Mouse (Mus musculus): ENCODE results near the gene Bcan.

Gene Bcan

DNA sequence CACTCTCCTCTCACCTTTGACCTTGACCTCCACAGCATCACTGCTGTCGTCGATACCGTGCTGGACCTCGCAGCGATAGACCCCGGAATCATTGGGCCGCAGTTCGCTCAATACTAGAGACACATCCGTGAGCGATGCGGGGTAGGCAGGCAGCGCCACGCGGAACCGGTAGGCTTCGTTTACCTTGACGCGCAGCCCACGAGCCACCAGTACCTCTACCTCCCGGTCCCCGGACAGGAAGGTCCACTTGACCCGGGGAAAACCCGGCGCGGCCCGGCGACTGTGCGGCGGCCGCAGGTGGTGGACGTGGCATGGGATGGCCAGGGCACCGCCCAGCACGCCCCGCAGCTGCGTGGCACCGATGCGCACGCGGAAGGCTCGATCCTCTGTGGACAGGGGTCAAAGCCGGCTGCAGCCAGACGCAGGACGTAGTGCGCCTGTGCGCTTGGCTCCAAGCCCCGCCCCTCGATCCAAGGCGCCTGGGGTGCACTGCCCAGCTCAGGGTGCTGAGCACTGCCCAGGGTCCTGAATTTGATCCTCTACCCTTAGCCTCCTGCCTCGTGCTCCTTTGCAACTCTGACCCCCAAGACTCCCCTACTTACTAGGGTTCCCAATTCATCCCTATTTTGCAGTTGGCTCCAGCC, 2.9 kb downstream of the Bcan start:
- DNase-seq (ENCODE audit: extremely low read depth, low read depth): no peak

DNA sequence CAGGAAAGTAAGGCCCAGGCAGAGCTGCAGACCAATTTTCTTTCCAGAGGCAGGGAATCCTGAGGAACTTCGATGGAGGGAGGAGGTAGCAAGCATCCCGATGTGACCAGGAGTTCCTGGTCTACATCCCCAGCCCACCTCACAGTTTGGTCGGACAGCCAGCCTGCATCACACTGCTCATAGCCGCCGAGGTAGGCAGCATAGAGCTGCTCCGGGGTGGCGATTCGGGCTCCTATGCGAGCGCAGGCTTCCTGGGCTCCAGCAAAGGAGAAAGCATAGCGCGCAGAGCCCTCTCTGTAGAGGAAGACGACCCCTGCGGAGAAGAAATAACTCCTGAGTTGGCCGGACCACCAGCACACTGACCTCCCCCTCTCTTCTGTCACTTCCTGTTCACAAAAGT, 3.6 kb downstream of the Bcan start:
- no peak for DNase-seq (ENCODE audit: extremely low read depth, low read depth)

DNA sequence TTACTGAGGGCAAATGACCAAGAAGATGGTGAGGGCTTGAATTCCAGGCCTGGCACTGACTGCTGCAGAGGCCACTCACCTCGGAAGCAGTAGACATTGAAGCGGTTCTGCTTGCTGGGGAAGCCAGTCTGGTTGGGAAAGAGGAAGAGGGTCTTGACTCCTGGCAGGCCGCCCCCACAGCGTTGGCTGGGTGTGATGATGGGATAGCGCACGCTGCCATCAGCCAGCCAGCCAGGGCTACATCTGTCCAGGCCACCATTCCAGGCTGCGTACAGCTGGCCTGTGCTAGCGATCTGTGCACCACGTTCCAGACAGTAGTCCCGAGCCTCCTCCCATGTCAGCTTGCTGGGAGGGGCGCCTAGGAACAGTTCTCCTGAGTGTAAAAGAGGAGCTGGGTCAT, 4.7 kb downstream of the Bcan start:
- DNase-seq (ENCODE audit: extremely low read depth, low read depth): no peak

DNA sequence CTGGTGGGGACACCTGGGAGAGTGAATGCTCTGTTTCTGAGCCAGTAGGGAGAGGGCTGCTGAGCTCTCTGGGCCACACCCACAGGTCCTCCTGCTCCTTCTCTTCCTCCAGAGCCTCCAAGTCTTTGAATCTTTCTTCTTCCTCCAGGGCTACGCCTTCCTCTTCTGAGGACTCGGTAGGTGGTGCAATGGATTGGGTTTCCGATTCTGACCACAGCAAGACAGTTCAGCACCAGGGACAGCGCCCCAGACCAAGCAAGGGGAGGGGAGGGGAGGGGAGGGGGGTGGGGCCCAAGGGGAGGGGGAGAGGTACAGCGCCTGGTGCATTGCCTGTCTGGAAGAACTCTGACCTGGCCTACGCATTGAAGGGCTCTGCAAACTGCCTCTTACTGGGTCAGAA, 6.6 kb downstream of the Bcan start:
- peak; percentile 35 for DNase-seq (ENCODE audit: extremely low read depth, low read depth)

DNA sequence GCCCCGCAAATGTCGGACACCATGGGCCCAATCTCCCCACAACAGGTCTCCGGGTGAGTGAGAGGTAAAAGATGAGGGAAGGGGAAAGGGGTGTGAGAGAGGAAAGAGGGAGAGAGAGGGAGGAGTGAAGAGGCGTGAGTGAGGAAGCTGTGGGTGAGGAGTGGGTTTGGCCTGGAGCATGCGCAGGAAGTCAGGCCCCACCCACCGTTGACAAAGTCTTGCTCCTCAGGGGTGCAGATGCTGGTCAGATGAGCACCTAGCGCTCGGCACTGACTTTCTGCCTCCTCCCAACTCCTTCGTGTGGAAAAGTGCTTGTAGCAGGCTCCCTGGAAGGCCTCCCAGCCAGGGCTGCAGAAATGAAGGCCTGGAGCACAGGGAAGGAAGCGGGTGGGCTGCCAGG, 10.1 kb downstream of the Bcan start:
- DNase-seq (ENCODE audit: extremely low read depth, low read depth): no peak

DNA sequence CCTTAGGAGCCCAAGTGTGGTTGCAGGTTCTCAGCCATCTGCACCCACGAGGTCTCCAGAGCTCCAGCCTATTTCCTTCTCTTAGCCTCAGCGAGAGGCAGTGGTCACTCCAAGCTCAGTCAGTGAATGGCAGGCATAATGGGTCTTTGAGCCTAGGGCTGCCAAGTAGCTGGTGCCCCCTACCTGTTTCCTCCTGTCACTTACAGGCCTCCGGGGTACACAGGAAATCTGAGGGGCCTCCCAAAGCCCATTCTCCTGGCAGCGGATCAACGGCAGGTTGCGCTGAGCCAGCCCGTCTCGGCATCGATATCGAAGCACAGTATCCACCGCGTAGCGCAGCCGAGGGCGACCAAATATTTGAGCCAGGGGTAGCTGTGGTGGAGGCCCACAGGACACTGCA, 12.0 kb downstream of the Bcan start:
- DNase-seq (ENCODE audit: extremely low read depth, low read depth): no peak

DNA sequence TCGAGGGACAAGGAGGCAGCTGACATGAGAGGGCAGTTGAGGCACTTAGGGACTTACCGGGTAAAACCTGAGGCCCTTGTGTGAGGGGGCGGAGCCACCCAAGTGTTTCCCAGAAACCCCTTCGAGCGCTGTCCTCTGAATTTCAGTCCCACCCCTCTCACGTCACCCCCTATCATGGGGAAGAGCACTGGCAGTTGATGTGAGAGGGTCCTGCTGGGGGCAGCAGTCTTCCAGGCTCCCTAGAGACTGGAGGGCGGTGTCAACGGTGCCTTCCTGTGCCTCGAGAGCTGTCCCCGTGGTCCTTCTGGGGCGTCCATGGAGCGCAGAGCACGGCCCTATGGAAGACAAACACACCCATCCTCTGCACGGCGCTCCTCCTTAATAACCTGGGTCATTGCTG, 12.4 kb downstream of the Bcan start:
- DNase-seq (ENCODE audit: extremely low read depth, low read depth): peak; percentile 94

DNA sequence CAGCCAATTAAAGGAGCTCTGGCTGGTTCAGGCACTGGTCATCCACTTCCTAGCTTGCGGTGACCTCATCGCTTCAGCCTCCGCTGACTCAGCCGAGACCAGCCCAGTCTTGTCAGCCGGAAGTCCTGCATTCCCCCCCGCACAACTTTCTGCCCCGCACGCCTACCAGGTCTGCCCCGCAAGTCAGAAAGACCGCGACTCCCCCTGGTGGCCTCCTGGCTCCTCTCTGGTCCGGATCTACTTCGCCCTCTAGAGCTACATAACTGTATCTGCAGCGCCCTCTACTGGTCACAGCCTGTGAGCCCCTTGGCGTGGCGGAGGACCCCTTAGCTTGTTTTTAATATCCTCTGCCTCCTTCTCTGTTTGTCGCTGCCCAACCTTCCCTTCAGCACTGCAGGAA, 13.2 kb downstream of the Bcan start:
- DNase-seq (ENCODE audit: extremely low read depth, low read depth): peak; percentile 94

DNA sequence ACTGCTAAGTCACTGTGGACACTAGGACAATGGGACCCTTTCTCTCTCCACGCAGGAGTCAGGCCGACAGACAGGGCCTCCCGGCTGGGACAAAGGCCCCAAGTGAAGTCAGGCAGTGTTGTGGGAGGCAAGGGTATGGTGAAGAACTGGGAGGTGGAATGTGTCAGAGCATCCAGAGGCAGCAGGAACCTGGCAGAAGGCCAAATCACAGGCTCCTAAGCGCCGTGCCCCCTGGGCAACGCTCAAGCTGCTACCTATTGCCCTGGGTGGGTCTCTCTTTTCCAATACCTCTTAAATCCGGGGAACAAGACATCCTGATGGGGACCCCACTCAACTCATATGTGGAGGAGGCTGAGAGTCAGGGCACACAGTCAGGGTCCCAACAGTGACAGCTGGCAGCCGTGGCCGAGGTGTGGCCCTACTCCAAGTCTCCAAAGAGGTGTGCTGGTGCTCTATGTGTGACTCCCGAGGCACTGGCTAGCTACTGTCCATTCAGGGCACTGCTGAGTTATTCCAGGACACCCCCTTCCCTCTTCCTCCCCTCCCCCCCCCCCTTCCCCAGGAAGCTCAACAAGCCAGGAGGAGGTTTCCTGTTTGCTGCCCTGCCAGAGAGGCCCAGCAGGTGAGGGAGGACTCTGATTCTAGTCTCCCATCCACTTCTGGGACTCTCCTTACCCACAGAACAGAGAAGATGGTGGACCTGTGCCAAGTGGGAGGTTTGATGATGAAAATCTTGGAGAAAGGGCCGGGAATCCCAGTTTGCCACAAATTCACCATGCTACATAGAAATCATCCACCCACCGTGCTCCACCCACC, 14.3 kb downstream of the Bcan start:
- DNase-seq (ENCODE audit: extremely low read depth, low read depth): no peak

DNA sequence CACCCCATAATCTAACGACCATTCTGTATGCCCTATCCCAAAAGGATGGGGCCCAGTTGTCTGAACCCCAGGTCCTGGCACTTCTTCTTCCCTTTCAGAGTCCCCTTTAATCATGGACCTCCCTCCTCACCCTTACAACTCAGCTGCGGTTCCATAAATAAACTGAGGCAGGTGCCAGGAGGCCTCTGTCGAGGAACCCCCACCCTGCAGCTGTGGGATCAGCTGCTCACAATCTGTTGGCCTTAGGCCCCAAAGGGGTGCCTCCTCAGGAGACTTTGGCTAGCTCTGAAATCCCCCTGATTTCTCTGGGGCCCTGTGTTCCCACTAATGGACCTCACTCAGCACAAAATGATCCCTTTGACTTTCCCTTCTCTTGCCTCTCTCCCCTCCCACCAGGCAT, 15.9 kb downstream of the Bcan start:
- no peak for DNase-seq (ENCODE audit: extremely low read depth, low read depth)

DNA sequence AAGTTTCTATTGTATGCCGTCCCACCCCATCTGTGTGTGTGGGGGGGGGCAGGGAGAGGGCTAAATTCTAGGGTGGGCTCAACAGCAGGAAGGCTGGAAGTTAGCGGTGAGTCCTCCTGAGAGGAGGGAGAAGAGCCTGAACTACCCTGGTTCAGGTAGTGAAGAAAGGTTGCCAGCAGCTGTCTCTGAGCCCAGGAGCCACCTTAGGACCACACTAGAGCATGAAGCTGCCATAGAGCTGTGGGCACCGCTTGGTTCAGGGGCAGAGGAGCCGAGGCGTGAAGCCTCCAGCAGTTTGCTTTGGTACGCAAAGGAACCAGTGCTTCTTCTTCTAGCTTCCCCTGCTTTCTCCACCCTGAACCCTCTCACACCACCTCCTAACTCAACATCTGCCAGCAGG, 16.4 kb downstream of the Bcan start:
- no peak for DNase-seq (ENCODE audit: extremely low read depth, low read depth)

DNA sequence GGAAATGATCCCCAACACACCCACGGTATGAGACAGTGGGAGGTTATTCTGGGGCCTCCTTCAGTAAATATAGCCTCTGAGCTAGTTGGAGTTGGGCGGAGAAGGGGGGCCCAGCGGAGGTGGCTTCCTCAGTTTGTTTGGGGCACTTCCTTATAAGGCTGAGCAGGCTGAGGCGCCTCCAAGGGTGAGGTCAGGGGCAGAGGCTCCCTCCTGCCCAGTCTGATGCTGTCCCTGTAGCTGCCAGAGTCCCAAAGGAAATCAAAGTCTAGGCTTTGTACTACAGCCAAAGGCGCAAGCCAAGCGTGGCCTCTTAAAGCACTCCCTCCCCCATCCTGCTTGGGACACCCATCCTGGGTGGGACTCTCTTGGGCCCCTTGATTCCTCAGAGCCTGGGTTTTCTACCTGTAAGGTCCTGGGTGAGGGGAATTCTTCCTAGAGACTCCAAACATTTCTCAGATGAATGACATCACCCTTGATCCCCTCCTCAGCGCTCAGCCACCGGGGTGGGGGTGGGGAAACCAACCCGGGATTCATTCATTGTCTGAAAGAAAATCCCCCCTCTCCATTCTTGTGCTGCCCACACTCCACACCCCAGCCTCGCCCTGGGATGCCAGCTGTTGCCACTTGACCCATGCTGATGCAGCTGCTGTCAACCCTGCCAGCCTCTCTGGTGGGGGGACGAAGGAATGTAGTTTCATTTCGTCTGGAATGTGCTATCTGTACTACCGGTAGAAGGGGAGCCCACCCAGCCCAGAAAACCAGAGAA, 17.0 kb downstream of the Bcan start:
- DNase-seq (ENCODE audit: extremely low read depth, low read depth): no peak

DNA sequence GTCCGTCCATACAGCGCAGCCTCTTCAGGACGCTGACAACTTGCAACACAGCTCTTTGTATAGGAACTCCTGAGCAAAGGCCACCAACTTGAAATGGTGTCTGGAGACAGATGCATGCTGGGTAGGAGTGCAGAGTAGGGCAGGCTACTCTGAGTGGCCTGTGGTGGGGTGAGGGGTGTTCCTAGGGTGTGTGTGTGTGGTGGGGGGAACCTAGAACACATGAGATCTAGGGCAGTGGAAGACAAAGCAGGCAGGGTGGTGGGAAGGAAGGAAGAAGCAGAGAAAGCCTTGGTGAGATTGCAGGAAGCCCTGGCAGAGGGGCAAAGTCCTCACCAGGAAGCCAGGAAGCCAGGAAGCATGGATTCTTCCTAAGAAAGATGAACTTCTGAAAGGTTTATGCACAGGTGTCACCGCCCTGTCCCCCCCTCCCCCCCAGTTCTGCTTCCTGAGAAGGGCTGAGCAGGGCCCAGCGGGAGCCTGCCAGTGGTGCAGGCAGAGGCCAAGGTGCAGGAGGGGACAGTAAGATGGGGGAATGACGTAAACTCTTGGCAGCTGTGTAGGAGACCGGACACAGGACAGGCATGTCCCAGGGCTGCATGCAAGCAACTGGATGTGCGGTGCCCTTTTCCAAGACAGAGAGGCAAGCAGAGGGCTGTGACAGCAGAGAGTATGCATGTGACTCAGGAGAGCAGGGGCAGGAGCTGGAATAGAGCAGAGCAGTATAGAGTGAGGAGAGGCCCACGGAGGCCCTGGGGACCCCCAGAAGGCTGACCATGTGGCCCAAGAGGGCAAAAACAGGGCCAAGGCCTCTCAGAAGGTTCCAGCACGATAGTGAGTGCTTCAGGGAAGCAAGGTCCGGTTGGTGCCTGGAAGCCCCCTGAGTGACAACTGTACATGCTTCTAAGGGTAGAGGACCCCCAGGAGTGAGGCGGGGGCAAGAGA, 17.9 kb downstream of the Bcan start:
- no peak for DNase-seq (ENCODE audit: extremely low read depth, low read depth)

DNA sequence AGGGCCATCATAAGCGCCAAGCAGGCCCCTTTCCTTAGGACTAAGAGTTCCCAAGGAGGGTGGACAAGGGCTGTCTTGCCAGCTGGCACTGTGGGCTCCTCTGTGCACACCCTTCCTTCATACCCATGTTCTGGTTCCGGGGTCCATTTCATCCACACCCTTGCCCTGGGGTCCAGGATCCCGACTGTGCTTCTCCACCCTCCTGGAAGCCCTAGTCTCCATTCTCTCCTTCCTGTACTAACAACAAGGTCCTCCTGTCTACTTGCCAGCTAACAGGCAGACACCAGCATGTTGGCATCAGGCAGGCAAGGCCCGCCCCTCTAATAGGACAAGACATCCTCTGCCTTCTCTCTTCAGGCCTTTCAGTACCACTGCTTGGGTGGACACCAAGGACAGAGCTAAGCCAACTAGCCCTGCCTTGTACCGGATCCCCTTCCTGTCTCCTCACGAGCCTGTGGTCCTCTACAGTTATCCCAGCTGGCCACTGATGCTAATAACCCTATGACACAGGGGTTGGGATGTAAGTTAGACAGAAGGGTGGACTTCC, 18.7 kb downstream of the Bcan start:
- DNase-seq (ENCODE audit: extremely low read depth, low read depth): no peak

DNA sequence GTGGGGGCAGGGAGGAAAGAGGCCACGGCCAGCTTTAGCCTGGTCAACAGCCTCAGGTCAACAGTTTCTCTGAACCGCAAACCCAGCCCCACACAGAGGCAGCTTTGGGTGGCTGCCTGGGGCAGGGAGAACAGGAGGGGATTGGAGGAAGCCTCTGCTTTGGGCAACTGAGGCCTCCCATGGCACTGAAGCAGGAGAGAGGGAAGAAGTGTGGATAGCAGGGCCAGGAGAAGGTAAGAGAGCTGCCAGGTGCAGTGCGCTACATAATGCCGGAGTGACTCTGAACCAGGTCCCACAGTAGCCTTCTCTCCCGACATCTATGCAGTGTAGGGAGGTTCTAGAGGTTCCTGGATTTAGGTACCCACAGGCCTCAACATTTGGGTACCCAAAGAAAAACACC, 19.3 kb downstream of the Bcan start:
- no peak for DNase-seq (ENCODE audit: extremely low read depth, low read depth)

DNA sequence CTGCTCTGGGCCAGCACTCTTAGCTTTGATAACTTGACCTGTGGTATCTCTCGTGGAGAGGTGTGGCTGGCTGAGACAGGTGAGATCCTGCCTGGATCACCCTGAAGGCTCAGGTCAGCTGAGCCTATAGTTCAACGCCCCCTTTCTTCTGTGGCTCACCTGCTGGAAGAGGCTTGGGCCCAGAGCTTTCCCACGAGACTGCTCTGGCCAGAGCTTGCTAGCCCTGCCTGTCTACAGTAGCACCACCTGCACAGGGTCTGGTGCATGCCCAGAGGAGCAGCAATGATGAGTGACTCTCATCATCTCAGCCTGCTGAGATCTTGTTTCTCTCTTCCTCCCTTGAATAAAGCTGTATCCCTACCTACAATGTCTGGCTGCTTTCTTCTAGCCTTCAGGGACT, 19.9 kb downstream of the Bcan start:
- no peak for DNase-seq (ENCODE audit: extremely low read depth, low read depth)

DNA sequence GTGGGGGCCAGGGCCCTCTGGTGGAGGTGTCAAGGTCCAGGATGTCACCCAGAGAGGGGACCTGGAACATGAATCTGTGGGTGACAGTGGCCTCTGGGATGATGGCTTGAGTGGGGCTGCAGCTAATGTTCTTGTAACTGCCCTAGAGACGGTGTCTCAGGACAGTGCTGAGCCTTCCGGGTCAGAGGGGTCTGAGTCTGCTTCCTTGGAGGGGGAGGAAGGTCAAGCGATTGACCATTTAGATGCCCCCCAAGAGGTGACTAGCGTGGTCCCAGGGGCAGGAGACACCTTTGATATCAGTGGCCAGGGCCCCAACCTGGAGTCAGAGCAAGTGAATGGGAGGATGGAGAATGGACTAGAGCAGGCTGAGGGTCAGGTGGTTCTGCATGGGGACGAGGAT, 20.5 kb downstream of the Bcan start:
- DNase-seq (ENCODE audit: extremely low read depth, low read depth): no peak

DNA sequence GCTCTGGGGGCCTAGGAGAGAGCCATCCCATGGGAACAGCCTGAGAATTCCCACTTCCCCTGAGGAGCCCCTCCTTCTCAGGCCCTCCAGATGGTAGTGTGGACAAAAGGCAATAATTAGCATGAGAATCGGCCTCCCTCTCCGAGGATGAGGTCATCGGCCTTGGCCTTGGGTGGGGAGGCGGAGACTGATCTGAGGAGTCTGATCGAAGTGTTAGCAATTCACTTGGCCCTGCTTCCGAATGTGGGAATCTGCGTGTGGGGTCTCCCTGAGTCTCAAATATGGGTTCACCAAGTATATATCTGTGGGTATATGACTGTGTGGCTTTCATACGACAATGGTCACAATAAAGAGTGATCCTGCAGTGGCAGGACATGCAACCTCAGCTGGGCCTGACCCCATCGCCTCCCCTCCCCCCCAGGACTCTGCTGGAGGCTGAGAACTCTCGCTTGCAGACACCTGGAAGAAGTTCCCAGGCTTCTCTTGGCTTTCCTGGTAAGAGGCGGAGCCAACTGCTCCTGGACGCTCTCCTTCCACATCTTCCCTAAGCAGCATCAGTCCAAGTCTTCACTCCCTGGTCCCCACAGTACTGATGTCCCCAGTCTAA, 25.5 kb downstream of the Bcan start:
- no peak for DNase-seq (ENCODE audit: extremely low read depth, low read depth)

DNA sequence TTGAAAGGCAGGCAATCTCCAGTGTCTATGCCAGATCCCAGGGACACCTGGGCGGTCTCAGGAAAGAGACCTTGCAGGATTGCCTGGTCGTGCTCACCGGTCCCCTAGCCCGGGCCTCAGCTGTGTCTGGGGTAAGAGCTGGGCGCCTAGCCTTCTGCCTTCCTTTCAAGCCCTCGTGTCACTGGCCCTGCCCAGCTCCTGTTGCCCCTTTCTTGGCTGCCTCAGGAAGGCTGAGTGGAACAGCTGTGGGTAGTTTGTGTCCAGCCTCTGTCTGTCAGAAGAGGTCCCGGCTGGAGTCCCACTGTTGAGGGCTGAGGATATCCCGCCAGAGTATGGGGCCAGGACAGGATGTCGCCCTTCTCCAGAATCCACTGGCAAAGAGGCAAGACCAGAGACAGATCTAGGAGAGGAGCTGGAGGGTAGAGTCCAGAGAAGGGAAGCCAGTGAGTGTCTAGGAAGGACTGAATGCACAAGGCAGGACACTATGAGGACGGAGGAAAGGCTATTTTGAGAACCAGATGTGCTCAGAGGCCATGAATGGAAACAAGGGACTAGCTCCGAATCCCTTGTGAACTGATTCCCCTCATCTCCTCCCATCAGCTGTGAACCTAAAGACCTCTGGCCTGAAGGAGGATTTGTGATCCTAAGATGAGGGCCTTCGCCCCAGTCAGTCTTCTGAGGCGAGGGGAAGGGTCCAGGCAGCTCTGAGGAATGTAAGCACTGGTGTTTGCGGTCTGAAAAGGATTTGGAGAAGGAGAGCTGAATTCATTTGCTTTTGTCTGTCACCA, 26.2 kb downstream of the Bcan start:
- DNase-seq (ENCODE audit: extremely low read depth, low read depth): no peak

DNA sequence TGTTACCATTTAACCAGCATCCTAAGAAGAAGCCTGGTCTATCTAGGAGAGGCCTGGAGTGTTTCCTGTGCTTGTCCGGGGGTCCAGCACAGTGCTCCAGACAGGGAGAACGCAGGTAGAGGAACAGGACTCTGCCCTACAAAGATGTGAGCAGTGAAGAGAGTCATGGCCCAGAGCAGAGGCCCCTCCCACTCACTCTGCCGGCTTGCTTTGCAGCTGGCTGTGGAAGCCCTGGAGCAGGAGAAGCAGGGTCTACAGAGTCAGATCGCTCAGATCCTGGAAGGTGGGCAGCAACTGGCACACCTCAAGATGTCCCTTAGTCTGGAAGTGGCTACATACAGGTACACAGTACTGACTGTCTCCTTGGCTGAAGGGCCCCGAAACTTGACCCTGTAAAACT, 27.3 kb downstream of the Bcan start:
- no peak for DNase-seq (ENCODE audit: extremely low read depth, low read depth)
